Comparison of ENCODE assay signal across 9 mouse cellular contexts in the genomic region with DNA sequence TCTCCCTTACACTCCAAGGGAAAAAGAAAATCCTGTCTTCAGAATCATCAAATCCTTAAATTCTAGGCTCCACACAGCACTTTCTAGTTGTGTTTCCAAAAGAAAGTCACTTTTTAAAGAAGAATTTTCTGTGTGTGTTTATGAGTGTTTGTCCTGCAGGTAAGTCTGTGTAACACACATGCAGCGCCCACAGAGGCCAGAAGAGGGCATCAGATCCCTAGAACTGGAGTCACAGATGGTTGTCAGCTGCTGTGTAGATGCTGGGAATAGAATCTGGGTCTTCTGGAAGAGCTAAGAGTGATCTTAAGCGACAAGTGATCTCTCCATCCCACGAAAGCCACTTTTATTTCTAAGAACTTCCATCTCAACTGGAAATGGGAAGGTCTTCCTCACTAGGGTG. TPM values are rescaled to one million over a fixed set of nuclear protein-coding genes. Genes with fewer than 3 reads are reported as not detected.
DNase-seq lines count a peak whose midpoint lies in the region; ATAC-seq and TF ChIP-seq lines count a peak whose summit lies in the region.
"Had no signal": no experiment of that assay in that cellular context is flagged by ENCODE, and none has a peak within 500 bp of the region (broad histone marks: within the 10 kb centered on the region; RNA-seq: fewer than 3 reads in every experiment).

No protein-coding gene starts in this region.

- no peak overlapping the region for H3K9ac ChIP-seq in kidney, embryonic 14.5 days (ENCODE audit: low read depth, low read length)
- no peak overlapping the region for H3K9ac ChIP-seq in ES-E14 (ENCODE audit: insufficient read depth, low read depth, low read length, poor library complexity, severe bottlenecking)
- H3K9ac ChIP-seq in kidney, postnatal 0 days (ENCODE audit: low read depth, low read length), result no peak overlapping the region
- H3K9ac ChIP-seq: midbrain, embryonic 15.5 days had no signal

- H3K4me3 ChIP-seq in kidney, embryonic 14.5 days (ENCODE audit: low read length), result no peak overlapping the region
- H3K4me3 ChIP-seq in ES-E14 (ENCODE audit: insufficient read depth in 1 of 2, low read depth in 1 of 2, low read length in 2 of 2, poor library complexity in 1 of 2, severe bottlenecking in 1 of 2), result no peak overlapping the region
- no peak overlapping the region for H3K4me3 ChIP-seq in kidney, postnatal 0 days (replicated peaks; ENCODE audit: low read depth, low read length)
- H3K4me3 ChIP-seq in embryonic facial prominence, embryonic 10.5 days, result no peak overlapping the region
- H3K4me3 ChIP-seq: midbrain, embryonic 15.5 days had no signal

- no peak overlapping the region for H3K27ac ChIP-seq in kidney, embryonic 14.5 days (ENCODE audit: low read depth, low read length)
- no peak overlapping the region for H3K27ac ChIP-seq in ES-E14 (ENCODE audit: insufficient read depth, low read depth, low read length, poor library complexity, severe bottlenecking)
- H3K27ac ChIP-seq in kidney, postnatal 0 days, result no peak overlapping the region
- H3K27ac ChIP-seq in embryonic facial prominence, embryonic 10.5 days (replicated peaks), result no peak overlapping the region
- H3K27ac ChIP-seq: midbrain, embryonic 15.5 days had no signal

- peaks cover 18% of the 10 kb centered on the region for H3K4me1 ChIP-seq in kidney, embryonic 14.5 days (ENCODE audit: control insufficient read depth, insufficient read depth, low read length)
- peaks cover 10 to 15% of the 10 kb centered on the region in 2 experiments for H3K4me1 ChIP-seq in ES-E14 (ENCODE audit: control insufficient read depth in 2 of 2, insufficient read depth in 2 of 2, low read length in 2 of 2, poor library complexity in 1 of 2)
- H3K4me1 ChIP-seq in kidney, postnatal 0 days (replicated peaks; ENCODE audit: insufficient read depth, low read length), result peaks cover 15% of the 10 kb centered on the region
- H3K4me1 ChIP-seq in embryonic facial prominence, embryonic 10.5 days, result peaks cover 33% of the 10 kb centered on the region
- H3K4me1 ChIP-seq: midbrain, embryonic 15.5 days had no signal

- in situ Hi-C loops in ES-E14 (cut with MboI; ENCODE audit: low sequenced_read_pairs in 2 of 2, unreplicated experiment in 2 of 2), result loop anchor here (5.0 to 25.0 kb wide), 3 partner anchors 119 to 399 kb away; no protein-coding TSS in a partner anchor

- TF ChIP-seq CTCF in kidney, postnatal 0 days (IDR thresholded peaks at IDR 0.05; ENCODE audit: low read depth), result peak; percentile 59

- WGBS in kidney, embryonic 14.5 days, result 80% methylated on average over 3 of the region's 3 CpGs
- WGBS in kidney, postnatal 0 days, result 76% methylated on average over 3 of the region's 3 CpGs
- 65% methylated on average over 3 of the region's 3 CpGs for WGBS in embryonic facial prominence, embryonic 10.5 days

- peak; percentile 48 for DNase-seq in kidney, adult 18-20 months
- DNase-seq in ES-E14 (ENCODE audit: low read depth, low spot score), result no peak
- no peak for DNase-seq in kidney, postnatal 0 days (ENCODE audit: low spot score)
- peak; percentile 38 to 50 for DNase-seq in spleen, postnatal 36 days (ENCODE audit: low spot score in 2 of 2)
- DNase-seq in ovary, adult 18-20 months (ENCODE audit: low spot score), result no peak
- no peak for DNase-seq in embryonic facial prominence, embryonic 10.5 days (ENCODE audit: low spot score)
- DNase-seq in right cerebral cortex, postnatal 25 days, result no peak

- peaks cover 4% of the 10 kb centered on the region; the same call in 1 of the 2 replicates for H3K9me3 ChIP-seq in kidney, embryonic 14.5 days (ENCODE audit: control insufficient read depth, low read length)
- H3K9me3 ChIP-seq in ES-E14 (ENCODE audit: control insufficient read depth, insufficient read depth, low read depth, low read length), result no peaks in the 10 kb centered on the region
- H3K9me3 ChIP-seq in kidney, postnatal 0 days (replicated peaks; ENCODE audit: low read length), result no peaks in the 10 kb centered on the region
- peaks cover 3% of the 10 kb centered on the region for H3K9me3 ChIP-seq in embryonic facial prominence, embryonic 10.5 days
- H3K9me3 ChIP-seq: midbrain, embryonic 15.5 days had no signal

- ATAC-seq in kidney, embryonic 14.5 days (ENCODE audit: low FRiP score, low TSS enrichment), result no peak
- no peak for ATAC-seq in kidney, postnatal 0 days (replicated peaks; ENCODE audit: low FRiP score, low read depth)
- ATAC-seq: midbrain, embryonic 15.5 days had no signal

- no peak overlapping the region for H3K4me2 ChIP-seq in kidney, embryonic 14.5 days (replicated peaks; ENCODE audit: low read depth, low read length)
- no peak overlapping the region for H3K4me2 ChIP-seq in kidney, postnatal 0 days (ENCODE audit: low read length)
- H3K4me2 ChIP-seq: midbrain, embryonic 15.5 days had no signal

- no peaks in the 10 kb centered on the region for H3K36me3 ChIP-seq in kidney, embryonic 14.5 days (ENCODE audit: control insufficient read depth, insufficient read depth, low read length)
- H3K36me3 ChIP-seq in ES-E14 (ENCODE audit: control insufficient read depth, insufficient read depth, low read length, poor library complexity, severe bottlenecking), result no peaks in the 10 kb centered on the region
- H3K36me3 ChIP-seq in kidney, postnatal 0 days (ENCODE audit: insufficient read depth, low read length), result no peaks in the 10 kb centered on the region
- no peaks in the 10 kb centered on the region for H3K36me3 ChIP-seq in embryonic facial prominence, embryonic 10.5 days (replicated peaks)
- H3K36me3 ChIP-seq: midbrain, embryonic 15.5 days had no signal

- H3K27me3 ChIP-seq in kidney, embryonic 14.5 days (ENCODE audit: control insufficient read depth, insufficient read depth, low read length), result no peaks in the 10 kb centered on the region
- no peaks in the 10 kb centered on the region for H3K27me3 ChIP-seq in kidney, postnatal 0 days (ENCODE audit: insufficient read depth, low read length)
- H3K27me3 ChIP-seq in embryonic facial prominence, embryonic 10.5 days (replicated peaks; ENCODE audit: low read depth, poor library complexity, severe bottlenecking), result no peaks in the 10 kb centered on the region
- H3K27me3 ChIP-seq: midbrain, embryonic 15.5 days had no signal

TF ChIP-seq in ES-E14, 5 proteins besides CTCF, POLR2A, EP300 and RAD21:
- TF ChIP-seq ZNF384 (IDR thresholded peaks at IDR 0.05; ENCODE audit: low read depth, low read length) (no peak), ZC3H11A (IDR thresholded peaks at IDR 0.05; ENCODE audit: borderline replicate concordance, low read depth, low read length) (peak; percentile 33; the same call in 1 of the 2 replicates)

RNA-seq across cellular contexts. Expression of gene Srp14, which starts 8.3 kb away (rescaled TPM):
- polyA plus RNA-seq in kidney, embryonic 14.5 days (2014; fragmentation: Nextera tagmentation; extraction: Ambion mirVana), result 234 and 300 TPM in 2 replicates
- total RNA-seq in ES-E14 (2012; rRNA removed), result 132 and 191 TPM in 2 replicates
- 237 and 255 TPM in 2 replicates for polyA plus RNA-seq in kidney, postnatal 0 days (2015; fragmentation: Nextera tagmentation; extraction: Ambion mirVana)
- polyA plus RNA-seq in embryonic facial prominence, embryonic 10.5 days (2016; fragmentation: Nextera tagmentation; extraction: Ambion mirVana), result 234 and 245 TPM in 2 replicates

Comparison
In these comparisons a context has a peak if more than half of its experiments do, and no peak if none do; other contexts are left out.
1. DNase-seq: peak in kidney, adult 18-20 months (single experiment) and spleen, postnatal 36 days (2 of 2); none in ES-E14 (single experiment), kidney, postnatal 0 days (single experiment), ovary, adult 18-20 months (single experiment), embryonic facial prominence, embryonic 10.5 days (single experiment) and right cerebral cortex, postnatal 25 days (single experiment).